Mouse (Mus musculus) left cerebral cortex, adult 18-20 months (tissue): Measurements from ENCODE around the gene Arhgef5. TPM values are rescaled to one million over a fixed set of nuclear protein-coding genes. Genes with fewer than 3 reads are reported as not detected.
"Not testable (repeated sequence)": the region's sequence is repeated elsewhere in the genome, so short reads cannot be mapped to it uniquely, and the experiment has no call there.

Experiments
- DNase-seq, 2 experiments: peaks; one replicate each; pipeline ENCODE4 v3.0.0; 2021 to 2022; ENCODE audit warnings: low spot score in 2 of 2, mixed read lengths in 1 of 2
- long read RNA-seq, 2 experiments: library from polyadenylated mRNA; stranded (forward); transcript quantifications; one replicate each; pipeline ENCODE4 v2.0.0; 2021
- total RNA-seq, 2 experiments: library from RNA; stranded (reverse); gene quantifications; 2 replicates each; pipeline ENCODE4 v1.2.3; 2021

Gene Arhgef5
- 1 to 10 TPM; 2.6 to 3.1 TPM for total RNA-seq
- long read RNA-seq, experiment 1, full-length matches to known transcripts, result 3 of 5 reads
- long read RNA-seq, experiment 1, partial matches to known transcripts, result 1 of 5 reads
- long read RNA-seq, experiment 1, other reads (novel, unspliced or antisense), result 1 of 5 reads
- long read RNA-seq, experiment 2, partial matches to known transcripts, result 2 of 2 reads
- long read RNA-seq, experiment 2, other reads (novel, unspliced or antisense), result 0 of 2 reads

DNA sequence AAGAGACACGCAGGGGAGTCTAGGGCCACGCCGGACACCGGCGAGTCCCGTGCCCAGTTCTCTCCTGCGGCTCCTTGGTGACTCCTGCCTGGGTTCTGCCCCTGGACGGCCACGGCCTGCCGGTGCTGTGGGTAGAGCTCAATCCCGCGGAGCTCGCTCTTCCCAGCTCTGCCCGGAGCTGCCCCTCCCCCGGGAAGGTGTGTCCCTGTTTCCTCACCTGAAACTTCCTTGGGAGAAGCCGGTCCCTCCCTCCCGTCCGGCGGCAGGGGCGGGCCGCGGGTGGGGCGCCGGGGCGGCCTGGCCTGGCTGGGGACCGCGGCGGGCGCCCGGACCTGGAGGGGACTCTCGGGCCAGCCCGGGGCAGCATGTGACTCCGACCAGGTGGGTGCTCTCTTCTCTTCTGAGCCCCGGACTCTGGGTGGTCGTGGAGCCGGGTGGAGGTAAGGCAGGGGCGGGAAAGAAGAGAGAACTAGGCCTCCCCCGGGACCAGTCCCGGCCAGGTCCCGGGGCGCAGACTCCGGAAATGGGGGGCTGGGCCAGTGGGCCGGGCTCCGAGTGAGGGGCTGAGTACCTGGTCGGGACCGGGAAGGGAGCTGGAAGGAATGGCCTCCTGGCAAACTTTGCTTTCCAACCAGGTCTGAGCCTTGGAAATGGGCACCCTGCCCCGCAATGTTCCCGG, at the start of gene Arhgef5:
TSS of gene Arhgef5 (plus strand) at position 220 of the 679 bp plus-strand sequence.
- DNase-seq, result no peak

GRCm38 (mm10) chr6:43231255-43231654, 34.1 kb upstream of the Arhgef5 start, which contains the start of gene Olfr47:
TSS of gene Olfr47 (plus strand) at chr6:43231529.
- DNase-seq, result not testable (repeated sequence)

DNA sequence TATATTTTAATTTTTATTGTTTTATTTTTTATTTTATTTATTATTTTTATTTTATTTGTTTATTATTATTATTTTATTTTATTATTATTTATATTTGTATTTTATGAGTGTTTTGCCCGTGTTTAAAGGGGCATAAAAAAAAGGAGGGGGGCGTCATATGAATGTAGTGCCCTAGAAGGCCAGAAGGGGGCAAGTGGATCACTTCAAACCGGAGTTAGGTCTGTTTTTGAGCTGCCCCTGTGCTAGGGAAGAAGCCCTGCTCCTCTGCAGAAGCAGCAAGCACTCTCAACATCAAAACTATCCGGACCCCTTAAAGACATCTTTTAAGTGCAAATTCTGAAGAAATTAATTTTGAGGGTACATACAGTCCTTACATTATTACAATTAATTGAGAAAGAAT, 23.3 kb upstream of the Arhgef5 start:
- no peak for DNase-seq

GRCm38 (mm10) chr6:43247396-43247795, 18.0 kb upstream of the Arhgef5 start:
- DNase-seq, result no peak

GRCm38 (mm10) chr6:43252994-43253393, 12.4 kb upstream of the Arhgef5 start:
- no peak for DNase-seq

DNA sequence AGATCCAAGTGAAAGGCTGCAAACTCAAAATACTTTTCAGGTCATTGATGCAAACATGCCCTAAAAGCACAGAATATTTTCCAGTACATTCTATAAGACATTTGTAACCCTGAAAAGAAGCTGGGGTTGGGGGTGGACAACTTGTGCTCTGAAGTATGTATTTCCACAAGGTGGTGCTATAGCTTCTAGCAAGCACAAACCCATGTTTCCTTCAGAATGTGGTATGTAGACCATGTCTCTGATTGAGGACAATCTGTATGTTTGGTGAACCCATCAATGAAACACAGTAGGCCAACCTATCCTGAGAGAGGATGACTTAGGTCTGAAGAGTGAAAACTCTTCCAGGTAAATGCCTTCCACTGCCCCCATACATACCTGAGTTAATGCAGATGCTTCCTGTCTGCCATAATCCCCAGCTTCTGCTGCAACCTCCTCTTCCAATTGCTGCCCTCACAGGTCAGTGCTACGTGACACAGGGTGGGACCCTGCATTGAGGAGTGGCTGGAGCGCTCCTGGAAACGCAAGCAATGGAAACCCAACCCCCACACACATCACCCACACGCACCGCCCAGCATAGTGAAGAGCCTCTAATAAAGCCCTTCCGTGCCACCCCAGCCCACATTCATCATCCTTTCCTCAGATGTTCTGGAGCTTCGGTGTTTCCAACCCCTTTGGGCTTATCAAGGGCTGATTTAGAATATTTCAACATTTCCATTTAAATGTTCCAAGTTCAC, 11.0 kb upstream of the Arhgef5 start:
- no peak for DNase-seq

DNA sequence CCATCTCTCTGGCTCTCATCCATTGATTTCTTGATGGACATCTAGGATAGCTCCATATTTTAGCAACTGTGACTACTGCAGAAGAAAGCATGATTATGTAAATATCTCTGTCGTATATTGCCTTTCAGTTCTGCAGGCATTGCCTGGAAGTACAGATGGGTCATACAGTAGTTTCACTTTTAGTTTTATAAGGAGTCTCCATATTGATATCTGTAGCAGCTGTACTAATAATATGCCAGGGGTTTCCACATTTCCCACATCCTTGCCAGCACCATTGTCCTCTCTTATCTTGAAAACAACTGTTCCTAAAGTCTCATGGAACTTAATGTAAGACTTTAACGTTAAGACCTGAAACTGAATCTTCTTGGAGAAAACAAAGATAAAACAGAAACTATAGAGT, 4.6 kb upstream of the Arhgef5 start:
- no peak for DNase-seq

GRCm38 (mm10) chr6:43266356-43266755, 974 bp downstream of the Arhgef5 start:
- no peak for DNase-seq

DNA sequence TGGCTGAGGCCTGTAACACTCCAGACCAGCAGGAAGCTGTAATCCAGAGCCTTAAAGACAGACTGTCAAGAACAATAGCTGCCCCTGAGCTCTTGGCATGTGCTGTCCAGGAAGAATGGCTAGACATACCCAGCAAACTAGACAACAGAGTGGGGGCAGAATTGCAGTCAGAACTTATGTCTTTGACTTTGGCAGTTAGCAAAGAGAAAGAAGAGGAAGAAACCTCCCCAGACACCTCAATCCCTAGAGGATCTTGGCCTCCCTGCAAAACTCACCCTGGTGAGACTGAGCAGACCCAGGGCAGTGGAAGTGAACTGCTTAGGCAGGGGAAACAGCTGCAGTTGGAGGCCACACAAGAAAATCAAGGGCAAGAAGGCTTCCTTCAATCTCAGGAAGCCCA, 7.2 kb downstream of the Arhgef5 start:
- DNase-seq, result no peak

DNA sequence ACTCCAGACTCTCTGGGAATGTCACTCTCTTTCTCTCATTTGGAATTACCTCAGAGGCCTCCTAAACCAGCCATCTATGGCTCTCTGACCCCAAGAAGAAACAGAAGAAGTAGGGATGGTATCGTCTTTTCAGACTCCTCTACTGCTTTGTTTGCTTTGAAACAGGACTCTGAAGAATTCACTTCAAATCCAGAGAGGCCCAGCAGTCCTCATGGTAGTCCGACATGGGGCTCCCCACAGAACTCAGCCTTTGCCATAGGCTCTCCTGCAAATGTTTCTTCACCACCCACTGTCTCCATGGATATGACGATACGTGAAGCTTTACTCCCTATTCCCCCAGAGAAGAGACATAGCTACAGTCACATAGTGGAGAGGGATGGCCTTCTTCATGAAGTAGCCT, 8.7 kb downstream of the Arhgef5 start:
- DNase-seq, result no peak

GRCm38 (mm10) chr6:43278247-43278646, 12.9 kb downstream of the Arhgef5 start:
- peak in 1 of 2 experiments; percentile 19 for DNase-seq

DNA sequence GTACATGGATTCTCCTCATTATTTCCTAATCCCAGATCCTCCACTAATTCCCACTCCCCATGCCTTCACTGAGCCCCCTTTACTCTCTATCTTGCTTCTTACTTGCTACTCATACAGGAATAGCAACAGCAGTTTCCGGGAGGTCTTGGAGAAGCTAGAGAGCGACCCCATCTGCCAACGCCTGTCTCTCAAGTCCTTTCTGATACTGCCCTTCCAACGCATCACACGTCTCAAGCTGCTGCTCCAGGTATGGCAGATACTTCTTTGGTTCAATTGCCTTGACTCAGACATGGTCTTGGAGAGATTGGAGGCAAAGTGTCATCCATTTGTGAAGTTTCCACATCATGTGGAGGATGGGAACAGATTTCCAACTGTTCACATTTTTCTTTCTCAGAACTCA, 15.1 kb downstream of the Arhgef5 start:
- no peak for DNase-seq

- DNase-seq, result no peak
Measured at GRCm38 (mm10) chr6:43292041-43292440, 26.7 kb downstream of the Arhgef5 start.

GRCm38 (mm10) chr6:43292471-43293076, 27.2 kb downstream of the Arhgef5 start:
- DNase-seq, result no peak

- no peak for DNase-seq
Measured at GRCm38 (mm10) chr6:43293175-43293574, 27.8 kb downstream of the Arhgef5 start.

- peak in 1 of 2 experiments; percentile 8 for DNase-seq
Measured at GRCm38 (mm10) chr6:43295908-43296307, 30.5 kb downstream of the Arhgef5 start.

DNA sequence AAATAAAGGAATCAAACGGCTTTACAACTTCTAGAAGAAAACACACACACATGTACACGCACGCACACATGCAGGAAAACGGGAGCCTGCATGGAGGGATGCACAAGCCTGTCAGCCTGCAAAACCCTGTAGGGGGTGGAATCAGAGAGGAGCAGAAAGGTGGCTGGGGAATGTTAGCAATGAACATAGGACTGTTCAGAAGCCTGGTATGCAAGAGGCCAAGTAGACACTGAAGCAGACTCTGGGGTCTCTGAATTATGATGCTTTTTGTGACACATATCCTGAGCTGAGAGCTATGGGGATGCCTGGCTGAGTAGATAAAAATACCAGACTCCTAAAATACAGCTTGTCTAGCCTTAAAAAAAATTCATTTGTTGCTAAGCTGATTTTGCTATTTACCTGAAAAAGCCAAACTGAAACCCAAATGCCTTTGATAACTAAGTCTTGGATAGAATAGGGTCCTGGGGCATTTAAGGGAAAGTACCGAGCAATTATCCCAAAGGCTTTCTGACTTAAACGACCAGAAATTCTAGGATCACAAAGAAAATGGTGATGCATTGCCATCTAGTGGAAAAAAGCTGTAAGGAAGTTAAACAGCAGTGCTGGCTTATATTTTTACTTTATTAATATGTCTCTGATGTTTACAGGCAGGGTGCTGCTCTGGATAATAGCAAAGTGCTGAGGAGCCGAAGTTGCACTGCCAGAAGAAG, 31.6 kb downstream of the Arhgef5 start:
- DNase-seq, result peak; percentile 11 to 13

- DNase-seq, result peak in 1 of 2 experiments; percentile 11
Measured at GRCm38 (mm10) chr6:43297508-43297850, 32.1 kb downstream of the Arhgef5 start.

- no peak for DNase-seq
Measured at GRCm38 (mm10) chr6:43309454-43309853, 44.1 kb downstream of the Arhgef5 start, which contains the start of gene Nobox. TSS of gene Nobox (minus strand) at chr6:43309554.

DNA sequence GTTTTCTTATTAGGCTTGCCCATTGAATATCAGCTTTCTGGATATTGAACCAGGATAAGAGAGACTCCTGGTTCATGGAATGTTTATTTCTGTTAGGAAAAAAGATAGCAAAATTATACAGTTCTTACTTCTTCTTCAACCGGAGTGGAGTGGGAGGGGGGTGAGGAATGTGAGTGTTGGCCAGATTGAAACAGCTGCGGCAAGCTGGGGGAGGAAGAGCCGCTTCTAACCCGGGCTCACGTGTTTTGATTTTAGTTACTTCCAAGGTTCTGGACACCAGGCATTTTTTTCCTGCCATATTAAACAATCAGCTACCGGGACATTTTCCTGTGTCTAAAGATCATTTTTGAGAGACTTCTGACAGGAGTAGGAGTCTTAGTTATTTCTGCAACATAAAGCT, 44.7 kb downstream of the Arhgef5 start:
- no peak for DNase-seq

GRCm38 (mm10) chr6:43312546-43312945, 47.2 kb downstream of the Arhgef5 start:
- DNase-seq, result no peak
